Mouse (Mus musculus): ENCODE measurements around the gene Gm28048.

- no peak for TF ChIP-seq POLR2A (IDR thresholded peaks at IDR 0.05; ENCODE audit: borderline replicate concordance, control insufficient read depth, low read depth, low read length)
- TF ChIP-seq CTCF (IDR thresholded peaks at IDR 0.05; ENCODE audit: control insufficient read depth, insufficient read depth, low read length) = no peak
Observed at GRCm38 (mm10) chr11:22893075-22893474, 88.8 kb downstream of the Gm28048 start.
